In the genomic region with DNA sequence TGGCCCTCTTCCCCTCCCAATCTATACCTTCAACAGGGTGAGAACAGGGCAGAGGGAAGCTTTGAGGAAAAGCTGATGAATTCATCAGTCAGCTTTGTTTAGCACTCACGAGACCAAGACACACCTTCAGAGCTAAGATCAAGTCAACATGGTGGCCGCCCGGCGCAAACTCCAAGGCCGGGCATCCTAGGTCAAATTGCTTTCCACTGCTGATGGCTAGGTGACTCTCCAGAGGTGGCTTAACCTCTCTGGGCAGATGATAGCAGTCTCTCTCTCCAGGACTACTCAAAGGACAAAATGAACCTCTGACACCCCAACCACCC, we compare ENCODE assay signal across 8 mouse cellular contexts.
DNase-seq lines count a peak whose midpoint lies in the region; ATAC-seq and TF ChIP-seq lines count a peak whose summit lies in the region.
"Had no signal": no experiment of that assay in that cellular context is flagged by ENCODE, and none has a peak within 500 bp of the region (broad histone marks: within the 10 kb centered on the region; RNA-seq: fewer than 3 reads in every experiment).

No protein-coding gene starts in this region.

- ATAC-seq in kidney, embryonic 14.5 days (ENCODE audit: low FRiP score, low TSS enrichment): no peak
- ATAC-seq in embryonic facial prominence, embryonic 12.5 days (ENCODE audit: insufficient number of reproducible peaks, insufficient read depth, low FRiP score, low TSS enrichment): no peak
- no peak for ATAC-seq in limb, embryonic 12.5 days (ENCODE audit: insufficient number of reproducible peaks, insufficient read depth, low FRiP score, low TSS enrichment, low read depth)
- no peak for ATAC-seq in CD4-positive, CD25-positive, alpha-beta regulatory T cell, adult 4 months
- no peak for ATAC-seq in cerebellum, adult (ENCODE audit: insufficient number of reproducible peaks, low FRiP score, low TSS enrichment)

- 0 out of 2 replicates have a peak overlapping the region, but pooled peaks have one; percentile 48 for H3K27ac ChIP-seq in kidney, embryonic 14.5 days (ENCODE audit: low read depth, low read length)
- H3K27ac ChIP-seq in ES-E14 (ENCODE audit: insufficient read depth, low read depth, low read length, poor library complexity, severe bottlenecking): no peak overlapping the region
- H3K27ac ChIP-seq in embryonic facial prominence, embryonic 12.5 days: peak overlapping the region; percentile 81
- H3K27ac ChIP-seq in limb, embryonic 12.5 days: peak overlapping the region; percentile 82

- in situ Hi-C loops in ES-E14 (cut with MboI; ENCODE audit: low sequenced_read_pairs in 2 of 2, unreplicated experiment in 2 of 2): loop anchor here in 1 of 2 experiments (10.0 kb wide), 1 partner anchor 49 kb away; no protein-coding TSS in a partner anchor

- H3K4me2 ChIP-seq in kidney, embryonic 14.5 days (replicated peaks; ENCODE audit: low read depth, low read length): no peak overlapping the region
- H3K4me2 ChIP-seq in embryonic facial prominence, embryonic 12.5 days (replicated peaks): no peak overlapping the region
- H3K4me2 ChIP-seq in limb, embryonic 12.5 days: no peak overlapping the region

- no peaks in the 10 kb centered on the region for H3K36me3 ChIP-seq in kidney, embryonic 14.5 days (ENCODE audit: control insufficient read depth, insufficient read depth, low read length)
- H3K36me3 ChIP-seq in ES-E14 (ENCODE audit: control insufficient read depth, insufficient read depth, low read length, poor library complexity, severe bottlenecking): no peaks in the 10 kb centered on the region
- H3K36me3 ChIP-seq in embryonic facial prominence, embryonic 12.5 days: no peaks in the 10 kb centered on the region
- no peaks in the 10 kb centered on the region for H3K36me3 ChIP-seq in limb, embryonic 12.5 days

- 82% methylated on average over 5 of the region's 5 CpGs for WGBS in kidney, embryonic 14.5 days
- 78% methylated on average over 5 of the region's 5 CpGs for WGBS in embryonic facial prominence, embryonic 12.5 days
- 84% methylated on average over 5 of the region's 5 CpGs for WGBS in limb, embryonic 12.5 days

- peaks cover 35% of the 10 kb centered on the region for H3K4me1 ChIP-seq in kidney, embryonic 14.5 days (ENCODE audit: control insufficient read depth, insufficient read depth, low read length)
- peaks cover 0 to 35% of the 10 kb centered on the region in 2 experiments; a peak in 2 of 4 replicates for H3K4me1 ChIP-seq in ES-E14 (ENCODE audit: control insufficient read depth in 2 of 2, insufficient read depth in 2 of 2, low read length in 2 of 2, poor library complexity in 1 of 2)
- H3K4me1 ChIP-seq in embryonic facial prominence, embryonic 12.5 days: peaks cover 42% of the 10 kb centered on the region
- H3K4me1 ChIP-seq in limb, embryonic 12.5 days (replicated peaks): peaks cover 50% of the 10 kb centered on the region

- DNase-seq in kidney, adult 18-20 months: no peak
- no peak for DNase-seq in ES-E14 (ENCODE audit: low read depth, low spot score)
- DNase-seq: cerebellum, postnatal 36 days had no signal

- no peak overlapping the region for H3K4me3 ChIP-seq in kidney, embryonic 14.5 days (ENCODE audit: low read length)
- no peak overlapping the region for H3K4me3 ChIP-seq in ES-E14 (ENCODE audit: insufficient read depth in 1 of 2, low read depth in 1 of 2, low read length in 2 of 2, poor library complexity in 1 of 2, severe bottlenecking in 1 of 2)
- H3K4me3 ChIP-seq in embryonic facial prominence, embryonic 12.5 days: no peak overlapping the region
- no peak overlapping the region for H3K4me3 ChIP-seq in limb, embryonic 12.5 days (replicated peaks)

- H3K9me3 ChIP-seq in kidney, embryonic 14.5 days (ENCODE audit: control insufficient read depth, low read length): no peaks in the 10 kb centered on the region
- H3K9me3 ChIP-seq in ES-E14 (ENCODE audit: control insufficient read depth, insufficient read depth, low read depth, low read length): no peaks in the 10 kb centered on the region
- no peaks in the 10 kb centered on the region for H3K9me3 ChIP-seq in embryonic facial prominence, embryonic 12.5 days
- H3K9me3 ChIP-seq in limb, embryonic 12.5 days: no peaks in the 10 kb centered on the region

- peak overlapping the region; percentile 14; the same call in 1 of the 2 replicates for H3K9ac ChIP-seq in kidney, embryonic 14.5 days (ENCODE audit: low read depth, low read length)
- peak overlapping the region; percentile 57 for H3K9ac ChIP-seq in ES-E14 (ENCODE audit: insufficient read depth, low read depth, low read length, poor library complexity, severe bottlenecking)
- no peak overlapping the region for H3K9ac ChIP-seq in embryonic facial prominence, embryonic 12.5 days
- H3K9ac ChIP-seq in limb, embryonic 12.5 days (replicated peaks): no peak overlapping the region

- no peaks in the 10 kb centered on the region for H3K27me3 ChIP-seq in kidney, embryonic 14.5 days (ENCODE audit: control insufficient read depth, insufficient read depth, low read length)
- no peaks in the 10 kb centered on the region for H3K27me3 ChIP-seq in embryonic facial prominence, embryonic 12.5 days
- no peaks in the 10 kb centered on the region for H3K27me3 ChIP-seq in limb, embryonic 12.5 days

TF ChIP-seq in ES-E14, 5 proteins besides CTCF, POLR2A, EP300 and RAD21:
- TF ChIP-seq ZNF384 (IDR thresholded peaks at IDR 0.05; ENCODE audit: low read depth, low read length) (no peak), CHD2 (IDR thresholded peaks at IDR 0.05; ENCODE audit: low read depth, low read length) (no peak), HCFC1 (IDR thresholded peaks at IDR 0.05; ENCODE audit: borderline replicate concordance, insufficient read depth, low read length) (no peak), MAFK (IDR thresholded peaks at IDR 0.05; ENCODE audit: insufficient read depth, low read depth, low read length) (no peak), ZC3H11A (IDR thresholded peaks at IDR 0.05; ENCODE audit: borderline replicate concordance, low read depth, low read length) (no peak)

Comparison
In these comparisons a context has a peak if more than half of its experiments do, and no peak if none do; other contexts are left out.
1. H3K9ac ChIP-seq: peak in kidney, embryonic 14.5 days (single experiment) and ES-E14 (single experiment); none in embryonic facial prominence, embryonic 12.5 days (single experiment) and limb, embryonic 12.5 days (single experiment).